Mouse (Mus musculus) CH12.LX (cell line): ENCODE results near the gene Fer1l5. TPM values are rescaled to one million over a fixed set of nuclear protein-coding genes. Genes with fewer than 3 reads are reported as not detected.

Experiments
- polyA plus RNA-seq: library from polyadenylated mRNA; unstranded; fragments of >175 nt; gene quantifications from 2 replicates; pipeline ENCODE4 v1.2.1, GENCODE M21; 2012; ENCODE audit warnings: low read depth; ENCODE audit not compliant: insufficient read length
- total RNA-seq, 2 experiments: library from RNA; depleted of rRNA; stranded (reverse); fragments of 300-350 nt in 1 of 2; fragments of >200 nt in 1 of 2; gene quantifications; 2 replicates each; pipeline ENCODE4 v1.2.3; 2012 to 2014

The Fer1l5 gene
- total and polyA plus RNA-seq, 3 experiments = 1.2 TPM; not detected in 2

Other genes with a start within 250 kb of the Fer1l5 start
- gene Uggt1, start 127.6 kb upstream of the Fer1l5 start, total RNA-seq (2012; rRNA removed) = 41.2 and 47.9 TPM in 2 replicates
- 35.3 and 39.8 TPM in 2 replicates for gene Uggt1, start 127.6 kb upstream of the Fer1l5 start, total RNA-seq (2014; rRNA removed)
- gene Uggt1, start 127.6 kb upstream of the Fer1l5 start, polyA plus RNA-seq = 38.6 and 39.5 TPM in 2 replicates
- gene Neurl3, start 97.6 kb upstream of the Fer1l5 start, total RNA-seq (2012; rRNA removed) = 0.08 TPM in 1 of 2 replicates, not detected in the other
- gene Neurl3, start 97.6 kb upstream of the Fer1l5 start, total RNA-seq (2014; rRNA removed) = 0.08 TPM in 1 of 2 replicates, not detected in the other
- gene Neurl3, start 97.6 kb upstream of the Fer1l5 start, polyA plus RNA-seq = 0.09 and 0.10 TPM in 2 replicates
- 15.2 and 19.6 TPM in 2 replicates for gene Arid5a, start 64.6 kb upstream of the Fer1l5 start, total RNA-seq (2012; rRNA removed)
- gene Arid5a, start 64.6 kb upstream of the Fer1l5 start, total RNA-seq (2014; rRNA removed) = 16.0 and 17.0 TPM in 2 replicates
- gene Arid5a, start 64.6 kb upstream of the Fer1l5 start, polyA plus RNA-seq = 13.2 and 16.1 TPM in 2 replicates
- gene Kansl3, start 3.1 kb upstream of the Fer1l5 start, total RNA-seq (2012; rRNA removed) = 16.5 and 17.0 TPM in 2 replicates
- gene Kansl3, start 3.1 kb upstream of the Fer1l5 start, total RNA-seq (2014; rRNA removed) = 14.3 TPM in 2 replicates
- gene Kansl3, start 3.1 kb upstream of the Fer1l5 start, polyA plus RNA-seq = 19.7 and 21.2 TPM in 2 replicates
- gene Lman2l, start 73.0 kb downstream of the Fer1l5 start, total RNA-seq (2012; rRNA removed) = 6.0 and 8.5 TPM in 2 replicates
- gene Lman2l, start 73.0 kb downstream of the Fer1l5 start, total RNA-seq (2014; rRNA removed) = 7.9 and 8.8 TPM in 2 replicates
- gene Lman2l, start 73.0 kb downstream of the Fer1l5 start, polyA plus RNA-seq = 19.1 and 20.3 TPM in 2 replicates
- 4.6 and 5.0 TPM in 2 replicates for gene Cnnm4, start 99.3 kb downstream of the Fer1l5 start, total RNA-seq (2012; rRNA removed)
- 3.0 and 3.2 TPM in 2 replicates for gene Cnnm4, start 99.3 kb downstream of the Fer1l5 start, total RNA-seq (2014; rRNA removed)
- gene Cnnm4, start 99.3 kb downstream of the Fer1l5 start, polyA plus RNA-seq = 3.0 and 3.5 TPM in 2 replicates
- 8.4 and 9.2 TPM in 2 replicates for gene Cnnm3, start 139.6 kb downstream of the Fer1l5 start, total RNA-seq (2012; rRNA removed)
- gene Cnnm3, start 139.6 kb downstream of the Fer1l5 start, total RNA-seq (2014; rRNA removed) = 2.8 and 3.0 TPM in 2 replicates
- 7.1 and 8.8 TPM in 2 replicates for gene Cnnm3, start 139.6 kb downstream of the Fer1l5 start, polyA plus RNA-seq
- 6.1 and 6.7 TPM in 2 replicates for gene Ankrd23, start 164.6 kb downstream of the Fer1l5 start, total RNA-seq (2012; rRNA removed)
- gene Ankrd23, start 164.6 kb downstream of the Fer1l5 start, total RNA-seq (2014; rRNA removed) = 2.8 and 4.1 TPM in 2 replicates
- gene Ankrd23, start 164.6 kb downstream of the Fer1l5 start, polyA plus RNA-seq = 3.7 and 4.9 TPM in 2 replicates
- 0.08 TPM in 1 of 2 replicates, not detected in the other for gene Gm42417, start 167.1 kb downstream of the Fer1l5 start, total RNA-seq (2012; rRNA removed)
- not detected in 2 replicates for gene Gm42417, start 167.1 kb downstream of the Fer1l5 start, total RNA-seq (2014; rRNA removed)
- gene Gm42417, start 167.1 kb downstream of the Fer1l5 start, polyA plus RNA-seq = 1.7 and 3.9 TPM in 2 replicates
- 11.6 and 14.8 TPM in 2 replicates for gene Ankrd39, start 175.2 kb downstream of the Fer1l5 start, total RNA-seq (2012; rRNA removed)
- 4.3 and 5.1 TPM in 2 replicates for gene Ankrd39, start 175.2 kb downstream of the Fer1l5 start, total RNA-seq (2014; rRNA removed)
- 8.5 and 11.6 TPM in 2 replicates for gene Ankrd39, start 175.2 kb downstream of the Fer1l5 start, polyA plus RNA-seq
- gene Sema4c, start 186.1 kb downstream of the Fer1l5 start, total RNA-seq (2012; rRNA removed) = 2.2 and 3.4 TPM in 2 replicates
- 0.63 and 0.70 TPM in 2 replicates for gene Sema4c, start 186.1 kb downstream of the Fer1l5 start, total RNA-seq (2014; rRNA removed)
- 1.5 and 1.7 TPM in 2 replicates for gene Sema4c, start 186.1 kb downstream of the Fer1l5 start, polyA plus RNA-seq